Mouse (Mus musculus) frontal cortex, postnatal 36 days (tissue): Measurements from ENCODE around the gene Ddc.

Experiments used
- DNase-seq, 2 experiments: peaks; one replicate each; pipeline ENCODE4 v3.0.0; 2022; ENCODE audit warnings: low spot score in 2 of 2

Gene Ddc

GRCm38 (mm10) chr11:11897645-11898357 is at the start of gene Ddc:
Ddc (minus strand) TSS chr11:11898144.
- no peak for DNase-seq

GRCm38 (mm10) chr11:11945766-11946165 is 47.8 kb upstream of the Ddc start:
- DNase-seq: no peak

- no peak for DNase-seq
Observed at GRCm38 (mm10) chr11:11944814-11945213, 46.9 kb upstream of the Ddc start.

GRCm38 (mm10) chr11:11944082-11944349 is 46.1 kb upstream of the Ddc start:
- no peak for DNase-seq

- no peak for DNase-seq
Observed at GRCm38 (mm10) chr11:11943240-11944081, 45.5 kb upstream of the Ddc start.

- DNase-seq: no peak
Observed at GRCm38 (mm10) chr11:11942320-11943217, 44.6 kb upstream of the Ddc start.

- no peak for DNase-seq
Observed at GRCm38 (mm10) chr11:11940833-11941681, 43.1 kb upstream of the Ddc start.

GRCm38 (mm10) chr11:11939611-11940010 is 41.7 kb upstream of the Ddc start:
- DNase-seq: no peak

- DNase-seq: no peak
Observed at GRCm38 (mm10) chr11:11938591-11938990, 40.6 kb upstream of the Ddc start.

- no peak for DNase-seq
Observed at GRCm38 (mm10) chr11:11937340-11938030, 39.5 kb upstream of the Ddc start.

- DNase-seq: no peak
Observed at GRCm38 (mm10) chr11:11934808-11935207, 36.9 kb upstream of the Ddc start.

- DNase-seq: no peak
Observed at GRCm38 (mm10) chr11:11932102-11932789, 34.3 kb upstream of the Ddc start.

GRCm38 (mm10) chr11:11931688-11932087 is 33.7 kb upstream of the Ddc start:
- DNase-seq: no peak

- no peak for DNase-seq
Observed at GRCm38 (mm10) chr11:11930527-11930926, 32.6 kb upstream of the Ddc start.

GRCm38 (mm10) chr11:11929059-11929458 is 31.1 kb upstream of the Ddc start:
- no peak for DNase-seq

- no peak for DNase-seq
Observed at GRCm38 (mm10) chr11:11928586-11928985, 30.6 kb upstream of the Ddc start.

- DNase-seq: no peak
Observed at GRCm38 (mm10) chr11:11923900-11924299, 26.0 kb upstream of the Ddc start.

- DNase-seq: no peak
Observed at GRCm38 (mm10) chr11:11923345-11923744, 25.4 kb upstream of the Ddc start.

- DNase-seq: no peak
Observed at GRCm38 (mm10) chr11:11922106-11922505, 24.2 kb upstream of the Ddc start.
